In the genomic region with DNA sequence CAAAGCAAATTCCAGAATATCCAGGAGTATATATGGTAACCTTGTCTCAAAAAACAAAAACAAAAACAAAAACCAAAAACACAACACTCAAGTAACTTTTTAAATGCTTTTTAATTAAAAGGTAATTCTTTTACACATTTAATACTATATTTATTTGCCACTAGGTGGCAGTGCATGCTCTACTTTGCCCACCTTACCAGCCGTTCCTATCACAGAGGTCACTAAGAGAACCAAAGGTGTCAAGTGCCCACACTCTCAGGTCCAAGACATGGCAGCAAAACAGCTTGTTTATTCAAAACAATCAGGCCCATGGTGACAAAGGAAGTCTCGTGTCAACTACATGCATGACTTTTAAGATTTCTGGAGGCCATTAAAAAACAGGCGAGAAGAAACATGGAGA, we compare ENCODE assay signal across 9 mouse cellular contexts. TPM values are rescaled to one million over a fixed set of nuclear protein-coding genes. Genes with fewer than 3 reads are reported as not detected.
DNase-seq lines count a peak whose midpoint lies in the region; TF ChIP-seq lines count a peak whose summit lies in the region.
"Had no signal": no experiment of that assay in that cellular context is flagged by ENCODE, and none has a peak within 500 bp of the region (broad histone marks: within the 10 kb centered on the region; RNA-seq: fewer than 3 reads in every experiment).

No protein-coding gene starts in this region.

- no peak overlapping the region for H3K27ac ChIP-seq in left cerebral cortex, adult 2 months
- H3K27ac ChIP-seq in MEL (ENCODE audit: control insufficient read depth, low read depth, low read length), result no peak overlapping the region
- H3K27ac ChIP-seq in cortical plate, adult 2 months (ENCODE audit: insufficient read depth, low read length), result no peak overlapping the region
- H3K27ac ChIP-seq: embryonic facial prominence, embryonic 12.5 days; neural tube, embryonic 13.5 days had no signal

- no peaks in the 10 kb centered on the region for H3K27me3 ChIP-seq in MEL (ENCODE audit: control insufficient read depth in 1 of 2, insufficient read depth in 2 of 2, low read length in 2 of 2)
- H3K27me3 ChIP-seq: embryonic facial prominence, embryonic 12.5 days; neural tube, embryonic 13.5 days had no signal

- no peaks in the 10 kb centered on the region; a peak in 2 of 4 replicates for H3K4me1 ChIP-seq in MEL (ENCODE audit: control insufficient read depth in 1 of 2, insufficient read depth in 2 of 2, low read length in 2 of 2)
- no peaks in the 10 kb centered on the region for H3K4me1 ChIP-seq in cortical plate, adult 2 months (ENCODE audit: control insufficient read depth, insufficient read depth, low read length)
- H3K4me1 ChIP-seq: embryonic facial prominence, embryonic 12.5 days; neural tube, embryonic 13.5 days had no signal

- H3K4me3 ChIP-seq in left cerebral cortex, adult 2 months, result no peak overlapping the region
- H3K4me3 ChIP-seq in MEL (ENCODE audit: control insufficient read depth in 1 of 2, insufficient read depth in 1 of 2, low read depth in 2 of 2, low read length in 2 of 2), result no peak overlapping the region
- no peak overlapping the region for H3K4me3 ChIP-seq in cortical plate, adult 2 months (ENCODE audit: insufficient read depth, low read length)
- H3K4me3 ChIP-seq: embryonic facial prominence, embryonic 12.5 days; neural tube, embryonic 13.5 days had no signal

- intact Hi-C loops in left cerebral cortex, adult 2 months (cut with DNase I), result loop anchor here (1.0 to 5.0 kb wide), 2 partner anchors 40 to 587 kb away; no protein-coding TSS in a partner anchor

- TF ChIP-seq CTCF in left cerebral cortex, adult 2 months (IDR thresholded peaks at IDR 0.05), result peak; percentile 69
- TF ChIP-seq CTCF in MEL (IDR thresholded peaks at IDR 0.05 in 2 of 3, conservative IDR thresholded peaks at IDR 0.05 in 1 of 3; ENCODE audit: control insufficient read depth in 1 of 3, insufficient read depth in 1 of 3, low read depth in 2 of 3, low read length in 3 of 3, poor library complexity in 1 of 3, severe bottlenecking in 1 of 3), result peak; percentile 29 to 59 (median 49)
- peak; percentile 70 for TF ChIP-seq CTCF in cortical plate, adult 2 months (IDR thresholded peaks at IDR 0.05; ENCODE audit: extremely low read depth, insufficient read depth, low read length)

- H3K9ac ChIP-seq in MEL (ENCODE audit: control insufficient read depth, low read depth, low read length, poor library complexity, severe bottlenecking), result no peak overlapping the region
- H3K9ac ChIP-seq: embryonic facial prominence, embryonic 12.5 days; neural tube, embryonic 13.5 days had no signal

- no peaks in the 10 kb centered on the region for H3K79me2 ChIP-seq in MEL (ENCODE audit: control insufficient read depth, insufficient read depth, low read length, poor library complexity)

- no peak for TF ChIP-seq EP300 in MEL (IDR thresholded peaks at IDR 0.05; ENCODE audit: low read depth in 1 of 2, low read length in 2 of 2)

- peak; percentile 64 for TF ChIP-seq RAD21 in MEL (IDR thresholded peaks at IDR 0.05; ENCODE audit: low read depth, low read length)

- DNase-seq in left cerebral cortex, adult 2 months (ENCODE audit: extremely low spot score in 1 of 2, low spot score in 2 of 2), result no peak
- no peak for DNase-seq in left cerebral cortex, adult 11 months (ENCODE audit: low spot score)
- DNase-seq in MEL (ENCODE audit: low read depth, low spot score), result peak; percentile 49
- peak; percentile 31 to 32 for DNase-seq in natural killer cell, adult 2 months (ENCODE audit: low spot score in 2 of 2)
- DNase-seq in urinary bladder, postnatal 10 days (ENCODE audit: low spot score), result no peak
- DNase-seq in layer of hippocampus, adult 9-11 months, result no peak

- H3K9me3 ChIP-seq in MEL (replicated peaks; ENCODE audit: insufficient read depth, low read length), result no peaks in the 10 kb centered on the region
- H3K9me3 ChIP-seq: embryonic facial prominence, embryonic 12.5 days; neural tube, embryonic 13.5 days had no signal

- no peaks in the 10 kb centered on the region for H3K36me3 ChIP-seq in MEL (ENCODE audit: control insufficient read depth in 1 of 2, insufficient read depth in 2 of 2, low read length in 2 of 2)
- H3K36me3 ChIP-seq: embryonic facial prominence, embryonic 12.5 days; neural tube, embryonic 13.5 days had no signal

- no peak for TF ChIP-seq POLR2A in MEL (IDR thresholded peaks at IDR 0.05; ENCODE audit: control insufficient read depth in 1 of 2, insufficient read depth in 1 of 2, low read depth in 1 of 2, low read length in 2 of 2, poor library complexity in 1 of 2)
- TF ChIP-seq POLR2A in cortical plate, adult 2 months (IDR thresholded peaks at IDR 0.05; ENCODE audit: extremely low read depth, insufficient read depth, low read length), result no peak

TF ChIP-seq in MEL, 35 proteins besides CTCF, POLR2A, EP300 and RAD21:
- no peak for TF ChIP-seq E2F4 (IDR thresholded peaks at IDR 0.05; ENCODE audit: borderline replicate concordance, low read depth, low read length)
- peak; percentile 42 for TF ChIP-seq ZC3H11A (IDR thresholded peaks at IDR 0.05; ENCODE audit: low read depth, low read length)
- TF ChIP-seq RCOR1 (IDR thresholded peaks at IDR 0.05; ENCODE audit: low read depth, low read length), result no peak
- no peak for TF ChIP-seq CHD2 (IDR thresholded peaks at IDR 0.05; ENCODE audit: low read length)
- TF ChIP-seq SMC3 (IDR thresholded peaks at IDR 0.05; ENCODE audit: low read depth, low read length), result peak; percentile 63
- no peak for TF ChIP-seq GABPA (IDR thresholded peaks at IDR 0.05; ENCODE audit: low read depth, low read length)
- TF ChIP-seq MEF2A (IDR thresholded peaks at IDR 0.05; ENCODE audit: extremely low read depth, insufficient replicate concordance, low read depth, low read length, poor library complexity, severe bottlenecking), result no peak

RNA-seq across cellular contexts. Expression of a gene that starts 24.2 kb away (rescaled TPM):
- total RNA-seq in left cerebral cortex, adult 2 months (2021), result 10 to 100 TPM; 44.0 to 50.0 TPM
- total RNA-seq in MEL (2012; rRNA removed), result 0.95 and 1.5 TPM in 2 replicates
- 1 to 10 TPM in 1 of 2 experiments, not detected in 1; 2.1 TPM for polyA plus RNA-seq in MEL (2012; ENCODE audit: insufficient read depth in 1 of 2, insufficient read length in 2 of 2, low read depth in 1 of 2, low replicate concordance in 2 of 2, missing spikeins in 1 of 2)
- 35.9 and 42.9 TPM in 2 replicates for polyA plus RNA-seq in cortical plate, adult 2 months (2012; rRNA removed)

Comparison
In these comparisons a context has a peak if more than half of its experiments do, and no peak if none do; other contexts are left out.
1. DNase-seq: peak in MEL (single experiment) and natural killer cell, adult 2 months (2 of 2); none in left cerebral cortex, adult 2 months (0 of 2), left cerebral cortex, adult 11 months (single experiment), urinary bladder, postnatal 10 days (single experiment) and layer of hippocampus, adult 9-11 months (single experiment).
2. RNA of a gene that starts 24.2 kb away (total RNA-seq): 44.0 to 50.0 TPM in left cerebral cortex, adult 2 months; 0.95 to 1.5 TPM in MEL; every median in the first group is over 10 times any median in the second.
3. Peak in every context shown above with its lines, with median percentiles within 50 percentile points of each other: CTCF ChIP-seq.